Mouse (Mus musculus) intestine, embryonic 15.5 days (tissue): Measurements from ENCODE around the gene Sdf2l1. TPM values are rescaled to one million over a fixed set of nuclear protein-coding genes. Genes with fewer than 3 reads are reported as not detected.
A peak's percentile ranks its signal among the peaks of the same experiment; 100 is the strongest.

Source experiments
- ATAC-seq: fragments of 200-750 bp; cut with Nextera tagmentation; 2 replicates; pipeline ENCODE4 v1.8.0; 2017; ENCODE audit warnings: moderate TSS enrichment, moderate library complexity
- H3K27ac ChIP-seq: fragments of 300-500 bp; sonication (generic); 2 replicates; pipeline ENCODE4 v1.5.1; 2015; ENCODE audit warnings: mild to moderate bottlenecking, inconsistent platforms
- H3K27me3 ChIP-seq: fragments of 300-500 bp; sonication (generic); replicated peaks from 2 replicates; pipeline ENCODE4 v1.6.1; 2015; ENCODE audit warnings: inconsistent platforms
- H3K36me3 ChIP-seq: fragments of 300-500 bp; sonication (generic); 2 replicates; pipeline ENCODE4 v1.6.1; 2015; ENCODE audit warnings: inconsistent platforms
- H3K4me1 ChIP-seq: fragments of 300-500 bp; sonication (generic); replicated peaks from 2 replicates; pipeline ENCODE4 v1.6.1; 2015; ENCODE audit warnings: inconsistent platforms
- H3K4me2 ChIP-seq: fragments of 300-500 bp; sonication (generic); replicated peaks from 2 replicates; pipeline ENCODE4 v1.6.1; 2015; ENCODE audit warnings: mild to moderate bottlenecking, inconsistent platforms
- H3K4me3 ChIP-seq: fragments of 300-500 bp; sonication (generic); replicated peaks from 2 replicates; pipeline ENCODE4 v1.5.1; 2015; ENCODE audit warnings: inconsistent platforms
- H3K9ac ChIP-seq: fragments of 300-500 bp; sonication (generic); 2 replicates; pipeline ENCODE4 v1.6.1; 2015; ENCODE audit warnings: inconsistent platforms
- H3K9me3 ChIP-seq: fragments of 300-500 bp; sonication (generic); 2 replicates; pipeline ENCODE4 v1.6.1; 2016; ENCODE audit warnings: inconsistent platforms
- WGBS: fragments of 180-500 bp; shearing (Covaris S2); methylation state at CpG from one replicate; pipeline ENCODE4 v1.1.7; 2015; 5-methylcytosine and 5-hydroxymethylcytosine counted together
- microRNA counts: library from miRNA; unstranded; fragments of <30 nt; microRNA quantifications from one replicate; lab custom pipeline; 2016
- polyA plus RNA-seq: library from polyadenylated mRNA; unstranded; fragments of >200 nt; fragmentation: Nextera tagmentation; extraction: Ambion mirVana; gene quantifications from 2 replicates; pipeline ENCODE4 v1.2.1, GENCODE M21; 2015

The Sdf2l1 gene
- polyA plus RNA-seq, 1 experiment from 2014 or later, result 134 TPM

- peak within 1 kb of the TSS; percentile 71 for H3K4me2 ChIP-seq
- H3K9ac ChIP-seq, result peak within 1 kb of the TSS; percentile 69
- peak within 1 kb of the TSS; percentile 74 for H3K4me3 ChIP-seq
- no peaks in the 10 kb centered on the region for H3K27me3 ChIP-seq
- H3K36me3 ChIP-seq, result peaks cover 15% of the 10 kb centered on the region
- ATAC-seq, result peak; percentile 94
- peak within 1 kb of the TSS; percentile 61; the same call in 1 of the 2 replicates for H3K27ac ChIP-seq
- H3K4me1 ChIP-seq, result peaks cover 7% of the 10 kb centered on the region
- no peaks in the 10 kb centered on the region for H3K9me3 ChIP-seq
- WGBS, result 8% methylated on average over 38 of the region's 38 CpGs
These were observed 21.1 kb downstream of the Sdf2l1 start, which contains the start of gene Ppil2 for GRCm38 (mm10) chr16:17110771-17111743. Ppil2 (minus strand) TSS chr16:17111257.

DNA sequence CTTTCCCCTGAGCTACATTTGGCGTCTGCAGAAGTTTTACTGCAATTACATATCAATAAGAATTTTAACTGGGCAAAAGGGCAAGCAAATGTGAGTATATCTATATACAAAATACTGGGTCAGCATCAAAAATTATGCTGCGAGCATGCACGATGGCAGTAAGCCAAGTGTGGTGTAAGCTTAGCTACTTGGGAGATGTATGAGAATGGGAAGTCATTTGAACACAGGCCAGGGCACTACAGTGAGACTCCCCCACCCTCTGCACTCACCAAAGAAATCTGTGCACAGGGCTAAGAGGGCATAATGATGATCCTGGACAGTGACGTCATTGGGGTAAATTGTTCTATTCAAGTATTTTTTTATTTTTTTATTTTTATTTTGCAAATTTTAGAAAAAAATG, 27.6 kb downstream of the Sdf2l1 start:
- Histone ChIP-seq H3K9me3 (no peaks in the 10 kb centered on the region), H3K4me3 (no peak overlapping the region), H3K27me3 (no peaks in the 10 kb centered on the region), H3K4me2 (no peak overlapping the region), H3K36me3 (peaks cover 23% of the 10 kb centered on the region), H3K27ac (no peak overlapping the region), H3K9ac (no peak overlapping the region), H3K4me1 (peaks cover 2% of the 10 kb centered on the region; the same call in 1 of the 2 replicates)
- WGBS, result 62% methylated on average over 4 of the region's 4 CpGs
- ATAC-seq, result no peak

DNA sequence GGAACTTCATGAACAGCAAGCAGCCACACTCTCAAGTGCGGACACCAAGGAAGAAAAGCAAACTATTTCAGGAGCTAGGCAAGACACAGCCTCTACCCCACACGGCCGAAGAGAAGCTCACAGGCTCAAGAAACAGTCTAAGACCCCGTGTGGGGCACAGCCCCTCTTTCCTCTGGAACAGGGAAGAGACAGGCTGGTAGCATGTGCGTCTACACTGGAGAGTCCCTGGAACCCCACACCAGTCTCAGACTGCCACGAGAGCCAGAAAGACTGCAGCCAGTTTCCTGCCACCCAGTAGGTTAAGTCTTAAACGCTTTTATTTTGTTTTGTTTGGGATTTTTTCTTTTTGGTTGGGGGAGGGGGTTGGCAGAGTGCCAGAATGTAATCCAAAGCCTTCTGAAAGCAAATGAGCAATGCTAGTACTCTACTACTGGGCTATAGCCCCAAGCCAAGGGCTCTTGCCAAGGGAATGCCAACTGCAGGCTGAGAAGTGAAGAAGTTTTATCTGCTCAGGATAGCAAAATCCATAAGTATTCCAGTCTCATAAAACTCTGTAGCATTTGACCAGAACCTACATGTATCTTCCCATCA, 29.5 kb downstream of the Sdf2l1 start:
- H3K27me3 ChIP-seq, result no peaks in the 10 kb centered on the region
- H3K9ac ChIP-seq, result no peak overlapping the region
- no peak for ATAC-seq
- no peak overlapping the region for H3K4me2 ChIP-seq
- WGBS, result 71% methylated on average over 7 of the region's 7 CpGs
- H3K9me3 ChIP-seq, result no peaks in the 10 kb centered on the region
- no peak overlapping the region for H3K4me3 ChIP-seq
- no peak overlapping the region for H3K27ac ChIP-seq
- H3K36me3 ChIP-seq, result peaks cover 27% of the 10 kb centered on the region
- H3K4me1 ChIP-seq, result no peaks in the 10 kb centered on the region

- no peaks in the 10 kb centered on the region for H3K9me3 ChIP-seq
- no peak overlapping the region for H3K4me2 ChIP-seq
- no peak overlapping the region for H3K27ac ChIP-seq
- ATAC-seq, result peak; percentile 85
- peaks cover 48% of the 10 kb centered on the region for H3K36me3 ChIP-seq
- no peak overlapping the region for H3K9ac ChIP-seq
- H3K4me1 ChIP-seq, result no peaks in the 10 kb centered on the region
- H3K27me3 ChIP-seq, result no peaks in the 10 kb centered on the region
- no peak overlapping the region for H3K4me3 ChIP-seq
- WGBS, result 76% methylated on average over 3 of the region's 3 CpGs
These were observed 35.2 kb downstream of the Sdf2l1 start for GRCm38 (mm10) chr16:17096938-17097337.

- H3K9me3 ChIP-seq, result no peaks in the 10 kb centered on the region
- H3K4me3 ChIP-seq, result no peak overlapping the region
- H3K27me3 ChIP-seq, result no peaks in the 10 kb centered on the region
- no peak overlapping the region for H3K27ac ChIP-seq
- no peak for ATAC-seq
- H3K4me1 ChIP-seq, result no peaks in the 10 kb centered on the region
- peaks cover 55% of the 10 kb centered on the region for H3K36me3 ChIP-seq
- H3K9ac ChIP-seq, result no peak overlapping the region
- 85% methylated on average over 3 of the region's 3 CpGs for WGBS
- no peak overlapping the region for H3K4me2 ChIP-seq
These were observed 43.8 kb downstream of the Sdf2l1 start for GRCm38 (mm10) chr16:17088346-17088745.

DNA sequence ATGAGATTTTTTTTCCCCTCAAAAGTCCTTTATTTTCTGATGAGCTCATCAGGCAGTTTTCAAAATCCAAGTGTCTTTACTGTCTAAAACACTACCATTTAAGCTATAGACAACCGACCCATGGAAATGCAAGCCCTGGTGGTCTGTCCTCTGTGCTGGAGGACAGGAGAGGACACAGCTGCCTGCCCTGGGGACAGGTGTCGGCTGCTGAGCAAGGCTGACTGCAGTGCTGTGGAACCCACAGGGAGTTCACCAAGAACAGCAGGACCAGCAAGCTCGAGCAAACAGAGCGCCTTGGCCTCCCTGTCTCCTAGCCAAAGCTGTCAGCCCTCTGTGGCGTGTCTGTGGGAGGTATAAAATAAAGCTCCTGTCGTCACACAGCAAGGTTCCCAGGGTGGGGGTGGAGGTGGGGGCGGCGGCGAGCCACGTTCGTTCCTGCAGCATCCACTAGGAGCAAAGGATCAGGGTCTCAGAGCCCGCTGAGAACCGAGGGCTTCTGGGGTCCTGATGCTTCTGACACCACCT, 45.5 kb downstream of the Sdf2l1 start:
- Histone ChIP-seq H3K4me1 (0 out of 2 replicates have a peak, but pooled peaks cover 2% of the 10 kb centered on the region), H3K4me2 (no peak overlapping the region), H3K9me3 (no peaks in the 10 kb centered on the region), H3K36me3 (peaks cover 41% of the 10 kb centered on the region), H3K4me3 (no peak overlapping the region), H3K27ac (no peak overlapping the region), H3K9ac (no peak overlapping the region), H3K27me3 (no peaks in the 10 kb centered on the region)
- no peak for ATAC-seq
- 79% methylated on average over 13 of the region's 13 CpGs for WGBS

DNA sequence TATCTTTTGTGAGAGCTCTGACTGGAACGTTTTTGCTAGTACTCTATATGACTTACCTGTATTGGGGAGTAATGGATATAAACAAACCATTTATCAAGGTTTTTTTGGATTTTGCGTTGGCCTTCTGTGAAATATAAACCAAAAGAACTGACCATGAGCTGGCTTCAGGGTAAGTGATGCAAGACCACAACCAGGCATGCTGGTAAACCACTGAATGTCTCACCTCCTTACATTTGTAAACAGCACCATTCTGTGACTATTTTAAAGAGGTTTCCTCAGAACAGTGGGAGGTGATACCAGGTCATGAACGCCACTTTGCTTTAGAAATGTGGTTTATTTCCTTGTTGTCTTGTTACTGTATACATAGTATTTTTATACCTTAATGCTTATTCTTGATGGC, 45.9 kb downstream of the Sdf2l1 start:
- Histone ChIP-seq H3K9ac (no peak overlapping the region), H3K27ac (no peak overlapping the region), H3K9me3 (no peaks in the 10 kb centered on the region), H3K27me3 (no peaks in the 10 kb centered on the region), H3K4me2 (no peak overlapping the region), H3K4me3 (no peak overlapping the region), H3K4me1 (0 out of 2 replicates have a peak, but pooled peaks cover 2% of the 10 kb centered on the region), H3K36me3 (peaks cover 44% of the 10 kb centered on the region)
- 65% methylated on average over 3 of the region's 3 CpGs for WGBS
- ATAC-seq, result no peak

DNA sequence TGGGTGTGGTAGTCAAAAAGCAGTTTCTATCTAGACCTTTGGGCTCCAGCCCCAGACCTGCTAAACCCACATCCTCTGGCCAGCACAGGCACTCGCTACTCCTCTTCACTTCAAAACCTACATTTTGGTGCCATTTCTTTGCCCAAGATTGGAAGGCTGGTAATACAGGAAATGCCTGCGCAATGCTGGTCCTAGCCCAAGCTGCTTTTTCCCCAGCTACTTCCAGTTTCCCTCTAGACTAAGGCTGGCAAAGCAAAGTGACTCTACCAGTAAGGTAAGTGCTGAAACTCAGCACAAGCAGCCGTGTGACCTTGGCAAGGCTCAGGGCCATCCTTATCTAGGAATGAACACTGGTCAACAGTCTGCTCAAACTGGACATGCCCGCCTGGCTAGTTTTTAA, 46.5 kb downstream of the Sdf2l1 start:
- H3K36me3 ChIP-seq, result peaks cover 43% of the 10 kb centered on the region
- no peak for ATAC-seq
- no peak overlapping the region for H3K4me3 ChIP-seq
- 0 out of 2 replicates have a peak, but pooled peaks cover 2% of the 10 kb centered on the region for H3K4me1 ChIP-seq
- H3K9ac ChIP-seq, result no peak overlapping the region
- H3K27me3 ChIP-seq, result no peaks in the 10 kb centered on the region
- no peaks in the 10 kb centered on the region for H3K9me3 ChIP-seq
- H3K4me2 ChIP-seq, result no peak overlapping the region
- 79% methylated on average over 4 of the region's 4 CpGs for WGBS
- H3K27ac ChIP-seq, result no peak overlapping the region

- Histone ChIP-seq H3K27me3 (no peaks in the 10 kb centered on the region), H3K4me1 (0 out of 2 replicates have a peak, but pooled peaks cover 2% of the 10 kb centered on the region), H3K9me3 (no peaks in the 10 kb centered on the region), H3K4me3 (no peak overlapping the region), H3K27ac (no peak overlapping the region), H3K9ac (no peak overlapping the region), H3K36me3 (peaks cover 9% of the 10 kb centered on the region), H3K4me2 (no peak overlapping the region)
- ATAC-seq, result peak; percentile 75
- WGBS, result 80% methylated on average over 6 of the region's 6 CpGs
These were observed 49.9 kb downstream of the Sdf2l1 start for GRCm38 (mm10) chr16:17082121-17082792.

MicroRNAs within 50 kb of the gene (microRNA counts, 519-probe panel; counts per million panel counts)
- microRNA mmu-miR-130b (lab: Ali Mortazavi, UCI), result 3,796 counts per million, percentile 92 among the panel's probes with 10 or more counts
- microRNA mmu-miR-301b (lab: Ali Mortazavi, UCI), result 2,331 counts per million, percentile 61 among the panel's probes with 10 or more counts

Other genes starting within 250 kb of the Sdf2l1 start
- gene Ppm1f, start 235.9 kb downstream of the Sdf2l1 start, polyA plus RNA-seq, result 16.4 and 16.9 TPM in 2 replicates
- gene Mapk1, start 149.0 kb downstream of the Sdf2l1 start, polyA plus RNA-seq, result 149 and 158 TPM in 2 replicates
- 13.7 and 17.1 TPM in 2 replicates for gene Ypel1, start 62.7 kb downstream of the Sdf2l1 start, polyA plus RNA-seq
- gene Ppil2, start 21.1 kb downstream of the Sdf2l1 start, polyA plus RNA-seq, result 121 and 129 TPM in 2 replicates
- gene 2610318N02Rik, start 7.2 kb downstream of the Sdf2l1 start, polyA plus RNA-seq, result 34.5 and 39.0 TPM in 2 replicates
- 33.5 and 35.1 TPM in 2 replicates for gene Ydjc, start 12.2 kb upstream of the Sdf2l1 start, polyA plus RNA-seq
- gene Ccdc116, start 14.8 kb upstream of the Sdf2l1 start, polyA plus RNA-seq, result 1.9 and 2.3 TPM in 2 replicates
- gene Ube2l3, start 70.3 kb upstream of the Sdf2l1 start, polyA plus RNA-seq, result 352 and 386 TPM in 2 replicates
- 0.57 and 0.67 TPM in 2 replicates for gene Rimbp3, start 76.2 kb upstream of the Sdf2l1 start, polyA plus RNA-seq
- gene Hic2, start 101.2 kb upstream of the Sdf2l1 start, polyA plus RNA-seq, result 5.8 and 6.0 TPM in 2 replicates
- 12.7 and 17.6 TPM in 2 replicates for gene Tmem191c, start 143.7 kb upstream of the Sdf2l1 start, polyA plus RNA-seq
- gene Serpind1, start 199.0 kb upstream of the Sdf2l1 start, polyA plus RNA-seq, result 3.1 and 4.2 TPM in 2 replicates